Mouse (Mus musculus) MEL (cell line): Measurements from ENCODE around the gene Zbtb7b. TPM values are rescaled to one million over a fixed set of nuclear protein-coding genes. Genes with fewer than 3 reads are reported as not detected.

ENCODE experiments used
- DNase-seq: peaks from one replicate; pipeline ENCODE4 v3.0.0; 2011; ENCODE audit warnings: low read depth, low spot score
- H3K27ac ChIP-seq: 2 replicates; pipeline ENCODE4 v1.5.1; 2012; ENCODE audit warnings: low read depth, mild to moderate bottlenecking, control low read depth, low read length, moderate library complexity; ENCODE audit not compliant: control insufficient read depth
- H3K27me3 ChIP-seq, 2 experiments: fragments of 150-350 bp in 1 of 2; sonication (generic) in 1 of 2; 2 replicates each; pipeline ENCODE4 v1.6.1; 2012; ENCODE audit warnings: low read length in 2 of 2, mild to moderate bottlenecking in 2 of 2, improper control_type of control experiment in 1 of 2, moderate library complexity in 1 of 2; ENCODE audit not compliant: insufficient read depth in 2 of 2, control insufficient read depth in 1 of 2
- H3K36me3 ChIP-seq, 2 experiments: 2 replicates each; pipeline ENCODE4 v1.6.1; 2012 to 2014; ENCODE audit warnings: low read length in 2 of 2, improper control_type of control experiment in 1 of 2, inconsistent platforms in 1 of 2, mild to moderate bottlenecking in 1 of 2; ENCODE audit not compliant: insufficient read depth in 2 of 2, control insufficient read depth in 1 of 2
- H3K4me1 ChIP-seq, 2 experiments: fragments of 150-350 bp in 1 of 2; sonication (generic) in 1 of 2; 2 replicates each; pipeline ENCODE4 v1.6.1; 2012; ENCODE audit warnings: low read length in 2 of 2, improper control_type of control experiment in 1 of 2, mild to moderate bottlenecking in 1 of 2; ENCODE audit not compliant: insufficient read depth in 2 of 2, control insufficient read depth in 1 of 2
- H3K4me3 ChIP-seq, 2 experiments: fragments of 150-350 bp in 1 of 2; sonication (generic) in 1 of 2; 2 replicates each; pipeline ENCODE4 v1.5.1; 2012; ENCODE audit warnings: low read depth in 2 of 2, low read length in 2 of 2, mild to moderate bottlenecking in 2 of 2, moderate library complexity in 2 of 2, control low read depth in 1 of 2, improper control_type of control experiment in 1 of 2; ENCODE audit not compliant: control insufficient read depth in 1 of 2, insufficient read depth in 1 of 2
- H3K79me2 ChIP-seq: 2 replicates; pipeline ENCODE4 v1.6.1; 2012; ENCODE audit warnings: mild to moderate bottlenecking, low read length, moderate library complexity; ENCODE audit not compliant: control insufficient read depth, poor library complexity, insufficient read depth
- H3K9ac ChIP-seq: 2 replicates; pipeline ENCODE4 v1.6.1; 2012; ENCODE audit warnings: low read depth, mild to moderate bottlenecking, control low read depth, low read length, moderate library complexity; ENCODE audit not compliant: control insufficient read depth, poor library complexity, severe bottlenecking
- H3K9me3 ChIP-seq: fragments of 150-350 bp; sonication (generic); replicated peaks from 2 replicates; pipeline ENCODE4 v1.6.1; 2012; ENCODE audit warnings: mild to moderate bottlenecking, low read length, improper control_type of control experiment, moderate library complexity; ENCODE audit not compliant: insufficient read depth
- CTCF ChIP-seq, 3 experiments: IDR thresholded peaks in 2 of 3; conservative IDR thresholded peaks in 1 of 3; 2 replicates each; pipeline ENCODE4 v1.5.1; 2011 to 2012; ENCODE audit warnings: low read length in 3 of 3, low read depth in 2 of 3, mild to moderate bottlenecking in 2 of 3, improper control_type of control experiment in 1 of 3, inconsistent platforms in 1 of 3, mixed read lengths in 1 of 3, moderate library complexity in 1 of 3; ENCODE audit not compliant: control insufficient read depth in 1 of 3, insufficient read depth in 1 of 3, poor library complexity in 1 of 3, severe bottlenecking in 1 of 3
- E2F4 ChIP-seq: IDR thresholded peaks from 2 replicates; pipeline ENCODE4 v1.6.1; 2011; ENCODE audit warnings: low read depth, low read length, improper control_type of control experiment, borderline replicate concordance
- ELF1 ChIP-seq: IDR thresholded peaks from 2 replicates; pipeline ENCODE4 v1.6.1; 2014; ENCODE audit warnings: low read depth, mild to moderate bottlenecking, inconsistent platforms, low read length, improper control_type of control experiment, moderate library complexity
- ETS1 ChIP-seq: IDR thresholded peaks from 2 replicates; pipeline ENCODE4 v1.6.1; 2012; ENCODE audit warnings: low read depth, mild to moderate bottlenecking, inconsistent platforms, low read length, improper control_type of control experiment, moderate library complexity
- GATA1 ChIP-seq: IDR thresholded peaks from 2 replicates; pipeline ENCODE4 v1.6.1; 2011; ENCODE audit warnings: low read depth, low read length, improper control_type of control experiment
- HCFC1 ChIP-seq: IDR thresholded peaks from 2 replicates; pipeline ENCODE4 v1.6.1; 2012; ENCODE audit warnings: low read depth, mild to moderate bottlenecking, inconsistent platforms, low read length, improper control_type of control experiment, moderate library complexity
- JUND ChIP-seq: IDR thresholded peaks from 2 replicates; pipeline ENCODE4 v1.6.1; 2011; ENCODE audit warnings: low read depth, mild to moderate bottlenecking, improper control_type of control experiment, low read length
- KAT2A ChIP-seq: conservative IDR thresholded peaks from 2 replicates; pipeline ENCODE4 v1.6.1; 2012; ENCODE audit warnings: low read depth, low read length, improper control_type of control experiment, inconsistent platforms
- MAFK ChIP-seq: IDR thresholded peaks from 2 replicates; pipeline ENCODE4 v1.6.1; 2011; ENCODE audit warnings: low read depth, mild to moderate bottlenecking, low read length, improper control_type of control experiment, borderline replicate concordance
- MAX ChIP-seq: IDR thresholded peaks from 2 replicates; pipeline ENCODE4 v1.6.1; 2011; ENCODE audit warnings: low read length, improper control_type of control experiment
- MAZ ChIP-seq: IDR thresholded peaks from 2 replicates; pipeline ENCODE4 v1.6.1; 2012; ENCODE audit warnings: low read depth, mild to moderate bottlenecking, inconsistent platforms, low read length, improper control_type of control experiment
- MEF2A ChIP-seq: IDR thresholded peaks from 2 replicates; pipeline ENCODE4 v1.6.1; 2014; ENCODE audit warnings: low read depth, mild to moderate bottlenecking, inconsistent platforms, low read length, improper control_type of control experiment; ENCODE audit not compliant: poor library complexity, insufficient replicate concordance, severe bottlenecking; ENCODE audit errors: extremely low read depth
- MXI1 ChIP-seq: IDR thresholded peaks from 2 replicates; pipeline ENCODE4 v1.6.1; 2011; ENCODE audit warnings: mild to moderate bottlenecking, low read depth, low read length, improper control_type of control experiment
- NELFE ChIP-seq: IDR thresholded peaks from 2 replicates; pipeline ENCODE4 v1.6.1; 2011; ENCODE audit warnings: low read depth, low read length, improper control_type of control experiment
- POLR2A ChIP-seq, 2 experiments: IDR thresholded peaks; 2 replicates each; pipeline ENCODE4 v1.6.1; 2011 to 2012; ENCODE audit warnings: low read length in 2 of 2, mild to moderate bottlenecking in 2 of 2, control low read depth in 1 of 2, improper control_type of control experiment in 1 of 2, low read depth in 1 of 2, moderate library complexity in 1 of 2; ENCODE audit not compliant: control insufficient read depth in 1 of 2, insufficient read depth in 1 of 2, poor library complexity in 1 of 2
- POLR2AphosphoS2 ChIP-seq: IDR thresholded peaks from 2 replicates; pipeline ENCODE4 v1.6.1; 2011; ENCODE audit warnings: low read length, improper control_type of control experiment
- POLR2AphosphoS5 ChIP-seq: IDR thresholded peaks from 2 replicates; pipeline ENCODE4 v1.6.1; 2012; ENCODE audit warnings: low read depth, borderline replicate concordance, mild to moderate bottlenecking, inconsistent platforms, low read length, moderate library complexity, mixed read lengths
- SMC3 ChIP-seq: IDR thresholded peaks from 2 replicates; pipeline ENCODE4 v1.6.1; 2011; ENCODE audit warnings: low read depth, low read length, improper control_type of control experiment
- TCF12 ChIP-seq: IDR thresholded peaks from 2 replicates; pipeline ENCODE4 v1.6.1; 2014; ENCODE audit warnings: low read depth, mild to moderate bottlenecking, inconsistent platforms, low read length, improper control_type of control experiment, moderate library complexity
- UBTF ChIP-seq: IDR thresholded peaks from 2 replicates; pipeline ENCODE4 v1.6.1; 2012; ENCODE audit warnings: low read depth, mild to moderate bottlenecking, inconsistent platforms, low read length, improper control_type of control experiment, moderate library complexity, borderline replicate concordance; ENCODE audit not compliant: insufficient read depth
- USF1 ChIP-seq: IDR thresholded peaks from 2 replicates; pipeline ENCODE4 v1.6.1; 2014; ENCODE audit warnings: low read depth, mild to moderate bottlenecking, inconsistent platforms, low read length, improper control_type of control experiment, moderate library complexity
- USF2 ChIP-seq, 2 experiments: IDR thresholded peaks; 2 replicates each; pipeline ENCODE4 v1.6.1; 2011 to 2012; ENCODE audit warnings: improper control_type of control experiment in 2 of 2, low read length in 2 of 2, borderline replicate concordance in 1 of 2, inconsistent platforms in 1 of 2, low read depth in 1 of 2, mild to moderate bottlenecking in 1 of 2; ENCODE audit not compliant: insufficient read depth in 1 of 2
- ZC3H11A ChIP-seq: IDR thresholded peaks from 2 replicates; pipeline ENCODE4 v1.6.1; 2012; ENCODE audit warnings: low read depth, mild to moderate bottlenecking, inconsistent platforms, low read length, improper control_type of control experiment
- ZKSCAN1 ChIP-seq: IDR thresholded peaks from 2 replicates; pipeline ENCODE4 v1.6.1; 2012; ENCODE audit warnings: low read depth, mild to moderate bottlenecking, inconsistent platforms, low read length, improper control_type of control experiment, moderate library complexity
- ZMIZ1 ChIP-seq: IDR thresholded peaks from 2 replicates; pipeline ENCODE4 v1.6.1; 2012; ENCODE audit warnings: low read depth, mild to moderate bottlenecking, inconsistent platforms, low read length, improper control_type of control experiment, moderate library complexity
- ZNF384 ChIP-seq: IDR thresholded peaks from 2 replicates; pipeline ENCODE4 v1.6.1; 2012; ENCODE audit warnings: low read depth, mild to moderate bottlenecking, inconsistent platforms, low read length, improper control_type of control experiment
- polyA plus RNA-seq, 2 experiments: library from polyadenylated mRNA; stranded (reverse) in 1 of 2; unstranded in 1 of 2; fragments of >175 nt in 1 of 2; fragments of >200 nt in 1 of 2; gene quantifications; 2 replicates each; pipeline versions ENCODE4 v1.2.1 to v1.2.4; 2012; ENCODE audit warnings: low replicate concordance in 2 of 2, low read depth in 1 of 2; ENCODE audit not compliant: insufficient read length in 2 of 2, insufficient read depth in 1 of 2, missing spikeins in 1 of 2
- total RNA-seq: library from RNA; depleted of rRNA; stranded (reverse); fragments of 300-350 nt; gene quantifications from 2 replicates; pipeline ENCODE4 v1.2.3, GENCODE M21; 2012

Gene Zbtb7b
- total and polyA plus RNA-seq, 3 experiments: 8.5 to 20.1 TPM; not detected in 1

GRCm38 (mm10) chr3:89385451-89385850 lies 9.1 kb downstream of the Zbtb7b start:
- H3K4me3 ChIP-seq: no peak overlapping the region
- no peak overlapping the region for H3K9ac ChIP-seq

DNA sequence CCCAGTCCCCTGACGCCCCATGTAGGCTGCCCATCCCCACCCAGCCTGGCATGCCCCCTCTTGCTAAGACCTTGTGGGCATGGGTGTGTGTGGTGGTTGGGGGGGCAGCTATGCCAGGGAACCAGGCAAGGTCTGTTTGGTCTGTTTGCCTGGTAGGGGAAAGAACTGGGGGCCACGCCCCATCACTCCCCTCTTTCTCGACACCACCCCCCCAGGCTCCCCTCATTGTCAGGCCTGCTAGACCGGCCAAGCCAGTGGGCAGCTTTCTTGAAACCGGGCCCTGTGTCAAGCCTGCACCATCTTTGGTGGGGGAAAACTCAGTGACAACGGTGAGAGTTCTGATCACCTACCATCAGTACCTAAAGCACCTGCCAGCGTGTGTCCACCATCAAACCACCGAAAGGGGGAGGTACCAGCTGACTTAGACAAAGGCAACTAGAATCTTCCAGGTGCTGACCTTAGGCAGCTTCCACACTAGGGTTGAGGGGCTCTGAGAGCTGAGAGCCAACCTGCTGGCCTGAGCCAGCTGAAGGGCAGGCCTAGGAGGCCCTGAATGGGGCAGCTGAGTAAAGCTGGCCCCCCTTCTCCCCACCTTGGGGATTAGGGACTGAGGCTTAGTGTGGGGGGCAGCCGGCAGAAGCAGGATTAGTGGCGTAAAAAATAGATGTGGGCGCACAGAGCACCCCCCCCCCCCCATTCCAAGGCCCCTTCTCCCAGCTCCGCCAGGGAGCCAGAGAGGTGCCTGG lies 10.1 kb downstream of the Zbtb7b start:
- H3K4me1 ChIP-seq: peaks cover under 1 to 19% of the 10 kb centered on the region in 2 experiments

More at GRCm38 (mm10) chr3:89385451-89385850, 9.1 kb downstream of the Zbtb7b start:
- DNase-seq: no peak
- Histone ChIP-seq H3K36me3 (peaks cover 0 to 22% of the 10 kb centered on the region in 2 experiments; a peak in 2 of 4 replicates), H3K9me3 (no peaks in the 10 kb centered on the region), H3K4me1 (peaks cover 7 to 28% of the 10 kb centered on the region in 2 experiments), H3K79me2 (no peaks in the 10 kb centered on the region), H3K27ac (no peak overlapping the region), H3K27me3 (no peaks in the 10 kb centered on the region)
- TF ChIP-seq JUND (no peak), HCFC1 (no peak), MEF2A (no peak), MAZ (no peak), POLR2A (IDR thresholded peaks at IDR 0.05; ENCODE audit: control insufficient read depth in 1 of 2, insufficient read depth in 1 of 2, low read depth in 1 of 2, low read length in 2 of 2, poor library complexity in 1 of 2) (no peak), NELFE (no peak), MXI1 (no peak), GATA1 (no peak), ZC3H11A (no peak), E2F4 (no peak), POLR2AphosphoS5 (no peak), SMC3 (no peak), POLR2AphosphoS2 (no peak), KAT2A (no peak), UBTF (no peak), ELF1 (no peak), TCF12 (no peak)

More for the DNA sequence above, 10.1 kb downstream of the Zbtb7b start:
- no peak for DNase-seq
- H3K27ac ChIP-seq: no peak overlapping the region
- TF ChIP-seq KAT2A (no peak), ZNF384 (no peak), MEF2A (no peak), MAX (no peak), USF2 (IDR thresholded peaks at IDR 0.05; ENCODE audit: borderline replicate concordance in 1 of 2, insufficient read depth in 1 of 2, low read depth in 1 of 2, low read length in 2 of 2) (no peak), CTCF (IDR thresholded peaks at IDR 0.05 in 2 of 3, conservative IDR thresholded peaks at IDR 0.05 in 1 of 3; ENCODE audit: control insufficient read depth in 1 of 3, insufficient read depth in 1 of 3, low read depth in 2 of 3, low read length in 3 of 3, poor library complexity in 1 of 3, severe bottlenecking in 1 of 3) (no peak), UBTF (no peak), ZKSCAN1 (no peak), MAFK (no peak), GATA1 (no peak), ZMIZ1 (no peak), USF1 (no peak), ETS1 (no peak), TCF12 (no peak)
- no peak overlapping the region for H3K4me3 ChIP-seq
- no peaks in the 10 kb centered on the region for H3K27me3 ChIP-seq
- H3K79me2 ChIP-seq: no peaks in the 10 kb centered on the region
- no peaks in the 10 kb centered on the region for H3K9me3 ChIP-seq
- no peak overlapping the region for H3K9ac ChIP-seq
- H3K36me3 ChIP-seq: peaks cover 0 to 12% of the 10 kb centered on the region in 2 experiments; a peak in 2 of 4 replicates
